Mouse (Mus musculus) ovary, postnatal 14 days (tissue): ENCODE results near the gene Cdon.

Source experiments
- DNase-seq: peaks from one replicate; pipeline ENCODE4 v3.0.0; 2022; ENCODE audit warnings: low spot score

The Cdon gene

GRCm38 (mm10) chr9:35438286-35439061, 17.5 kb downstream of the Cdon start:
- no peak for DNase-seq

DNA sequence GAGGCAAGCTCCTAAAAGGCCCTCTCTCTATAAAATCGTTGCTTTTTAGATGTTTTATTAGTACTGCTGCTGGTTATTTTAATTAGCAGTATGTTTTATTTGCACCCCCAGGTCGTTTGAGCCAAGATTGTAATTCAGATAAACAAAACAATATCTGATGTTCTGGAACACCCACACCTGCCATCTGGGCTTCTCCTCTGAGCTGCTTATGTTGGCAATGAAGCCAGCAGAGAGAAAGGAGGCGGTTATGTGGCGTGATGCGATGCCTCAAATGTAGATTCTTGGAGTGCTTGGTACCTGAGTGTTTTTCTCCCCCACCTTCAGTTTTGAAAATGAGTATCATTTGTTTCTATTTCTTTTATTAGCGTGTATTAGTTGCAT, 18.1 kb downstream of the Cdon start:
- no peak for DNase-seq

- no peak for DNase-seq
Measured at GRCm38 (mm10) chr9:35439754-35440153, 18.8 kb downstream of the Cdon start.

GRCm38 (mm10) chr9:35442476-35442875, 21.5 kb downstream of the Cdon start:
- DNase-seq: no peak

GRCm38 (mm10) chr9:35443618-35444511, 22.9 kb downstream of the Cdon start:
- DNase-seq: no peak

GRCm38 (mm10) chr9:35444512-35444886, 23.6 kb downstream of the Cdon start:
- no peak for DNase-seq

DNA sequence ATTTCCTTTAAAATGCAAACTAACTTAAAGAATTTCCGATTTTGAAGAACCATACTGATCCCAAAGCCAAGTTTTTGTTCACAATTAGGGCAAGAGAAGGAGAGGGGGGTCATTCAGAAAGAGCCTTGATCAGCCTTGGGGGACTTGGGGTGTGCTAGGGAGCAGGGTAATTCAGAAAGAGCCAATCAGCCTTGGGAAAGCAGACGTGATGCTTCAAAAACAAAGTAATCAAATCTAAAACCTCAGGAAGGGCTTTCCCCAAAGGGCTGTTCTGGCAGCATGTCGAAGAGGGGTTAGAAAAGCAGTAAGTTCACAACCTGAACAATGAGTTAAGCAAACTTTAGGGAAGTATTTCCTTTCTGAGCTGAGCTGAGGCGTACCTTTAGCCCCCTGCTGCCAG, 26.0 kb downstream of the Cdon start:
- DNase-seq: no peak

GRCm38 (mm10) chr9:35453311-35453710, 32.4 kb downstream of the Cdon start:
- no peak for DNase-seq

DNA sequence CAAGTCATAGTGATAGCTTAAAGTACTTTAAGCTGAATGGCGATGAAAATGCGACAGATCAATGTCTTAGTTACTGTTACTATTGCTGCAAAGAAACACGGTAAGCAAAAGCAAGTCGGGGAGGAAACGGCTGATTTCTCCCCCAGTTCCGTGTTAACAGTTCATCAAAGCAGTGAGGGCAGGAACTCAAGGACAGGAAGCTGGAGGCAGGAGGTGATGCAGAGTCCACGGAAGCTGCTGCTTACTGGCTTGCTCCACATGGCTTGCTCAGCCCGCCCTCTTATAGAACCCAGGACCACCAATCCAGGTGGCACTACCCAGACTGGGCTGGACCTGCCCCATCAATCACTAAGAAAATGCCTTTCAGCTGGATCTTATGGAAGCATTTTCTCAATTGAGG, 38.7 kb downstream of the Cdon start:
- no peak for DNase-seq

DNA sequence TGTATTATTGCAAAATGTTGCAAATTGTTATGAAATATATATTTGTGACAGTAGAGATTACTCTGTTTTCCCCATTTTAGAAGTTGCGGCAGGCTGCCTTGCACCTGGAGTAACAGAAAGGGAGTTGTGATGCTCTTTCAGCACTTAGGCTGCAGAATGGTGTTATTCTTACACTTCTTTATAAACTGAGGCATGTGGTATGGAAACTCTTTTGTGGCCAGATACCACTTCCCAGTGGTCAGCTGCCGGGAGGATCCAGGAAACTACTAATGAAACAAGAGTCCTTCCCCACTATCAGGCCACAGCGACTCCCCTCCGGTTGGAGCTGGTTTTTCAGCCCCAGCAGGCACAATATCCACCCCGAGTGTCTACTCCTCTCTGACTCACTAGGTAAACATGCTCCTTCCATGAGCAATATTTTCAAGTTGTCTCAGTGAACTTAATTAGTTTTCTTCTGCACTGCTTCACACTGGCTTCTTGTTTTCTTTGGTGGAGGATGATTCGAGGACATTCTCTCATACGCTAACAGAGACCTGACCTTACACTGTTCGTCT, 46.4 kb downstream of the Cdon start:
- DNase-seq: no peak

- no peak for DNase-seq
Measured at GRCm38 (mm10) chr9:35468913-35469312, 48.0 kb downstream of the Cdon start.

- DNase-seq: no peak
Measured at GRCm38 (mm10) chr9:35474104-35474724, 53.3 kb downstream of the Cdon start.

DNA sequence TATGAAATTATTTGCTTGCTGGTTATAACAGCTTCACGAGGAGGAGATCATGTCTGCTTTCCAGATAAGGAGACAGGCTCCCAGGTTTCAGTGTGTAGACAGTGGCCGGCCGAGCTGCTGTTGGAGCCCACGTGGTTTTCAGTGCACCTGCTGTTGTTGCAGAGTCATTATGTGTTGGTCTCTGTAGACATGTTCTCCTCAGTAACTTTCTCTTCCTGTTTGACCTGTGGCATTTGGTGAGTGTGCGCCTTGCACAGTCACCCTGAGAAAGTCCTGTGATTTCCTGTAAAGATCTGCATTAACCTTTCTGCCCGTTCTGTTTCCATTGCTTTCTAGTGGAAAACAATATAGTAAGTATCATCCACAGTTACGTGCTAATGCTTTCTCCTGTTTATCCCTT, 54.5 kb downstream of the Cdon start:
- no peak for DNase-seq

GRCm38 (mm10) chr9:35479456-35479855, 58.5 kb downstream of the Cdon start:
- no peak for DNase-seq

DNA sequence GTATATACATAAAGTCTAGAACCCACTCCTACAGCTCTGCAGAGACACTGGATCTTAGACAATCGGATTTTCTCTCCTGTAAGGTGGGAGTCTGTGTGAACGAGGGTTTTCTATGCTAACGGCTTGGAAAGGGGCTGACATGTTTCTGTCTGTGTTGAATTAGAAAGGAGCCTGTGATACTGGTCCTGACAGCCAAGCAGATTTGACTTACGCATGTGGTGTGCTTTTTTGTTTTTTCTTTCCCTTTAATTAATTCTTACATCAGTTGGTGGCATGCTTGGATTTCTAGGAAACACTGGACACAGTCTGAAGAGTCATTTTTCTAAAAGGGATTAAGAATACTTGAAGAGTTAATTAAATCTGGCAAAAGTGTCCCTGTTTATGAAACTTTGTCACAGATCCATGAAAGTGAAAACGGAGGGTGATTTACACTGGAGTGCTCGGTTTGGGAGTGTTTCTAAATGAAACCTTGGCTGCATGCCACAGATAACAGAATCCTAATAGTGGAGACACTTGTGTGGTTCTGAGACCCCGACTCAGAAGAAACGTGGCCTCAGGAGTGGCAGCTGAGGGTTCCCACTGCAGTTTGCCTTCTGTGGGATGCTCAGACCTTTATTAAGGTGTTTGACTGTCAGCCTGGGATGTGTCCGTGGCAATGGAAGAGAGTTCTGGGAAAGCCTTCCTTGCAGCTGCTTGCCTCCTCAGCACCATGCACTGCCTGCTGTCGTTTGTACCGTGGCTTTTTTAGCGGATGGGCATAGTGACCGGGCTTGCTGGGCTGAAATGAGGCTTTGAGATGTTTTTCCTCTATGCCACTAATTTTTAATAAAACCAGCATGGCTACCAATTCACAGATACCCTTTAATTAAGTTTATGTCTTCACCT, 61.3 kb downstream of the Cdon start:
- DNase-seq: no peak

GRCm38 (mm10) chr9:35483949-35484348, 63.0 kb downstream of the Cdon start:
- no peak for DNase-seq

DNA sequence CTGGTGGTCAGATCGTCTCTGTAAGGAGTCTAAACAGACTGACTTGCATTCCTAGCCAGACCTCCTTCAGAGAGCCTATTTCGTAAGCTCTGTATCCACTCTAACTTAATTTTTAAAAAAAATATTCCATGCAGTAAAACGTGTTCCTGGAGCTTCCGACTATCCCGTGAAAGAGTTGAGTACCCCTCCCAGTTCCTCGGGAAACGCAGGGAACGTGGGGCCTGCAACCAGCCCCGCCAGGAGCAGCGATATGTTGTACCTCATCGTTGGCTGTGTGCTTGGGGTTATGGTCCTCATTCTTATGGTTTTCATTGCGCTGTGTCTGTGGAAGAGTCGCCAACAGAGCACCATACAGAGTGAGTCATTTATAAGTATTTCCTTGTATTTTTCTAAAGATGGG, 65.7 kb downstream of the Cdon start:
- no peak for DNase-seq

GRCm38 (mm10) chr9:35488496-35488895, 67.6 kb downstream of the Cdon start:
- no peak for DNase-seq

DNA sequence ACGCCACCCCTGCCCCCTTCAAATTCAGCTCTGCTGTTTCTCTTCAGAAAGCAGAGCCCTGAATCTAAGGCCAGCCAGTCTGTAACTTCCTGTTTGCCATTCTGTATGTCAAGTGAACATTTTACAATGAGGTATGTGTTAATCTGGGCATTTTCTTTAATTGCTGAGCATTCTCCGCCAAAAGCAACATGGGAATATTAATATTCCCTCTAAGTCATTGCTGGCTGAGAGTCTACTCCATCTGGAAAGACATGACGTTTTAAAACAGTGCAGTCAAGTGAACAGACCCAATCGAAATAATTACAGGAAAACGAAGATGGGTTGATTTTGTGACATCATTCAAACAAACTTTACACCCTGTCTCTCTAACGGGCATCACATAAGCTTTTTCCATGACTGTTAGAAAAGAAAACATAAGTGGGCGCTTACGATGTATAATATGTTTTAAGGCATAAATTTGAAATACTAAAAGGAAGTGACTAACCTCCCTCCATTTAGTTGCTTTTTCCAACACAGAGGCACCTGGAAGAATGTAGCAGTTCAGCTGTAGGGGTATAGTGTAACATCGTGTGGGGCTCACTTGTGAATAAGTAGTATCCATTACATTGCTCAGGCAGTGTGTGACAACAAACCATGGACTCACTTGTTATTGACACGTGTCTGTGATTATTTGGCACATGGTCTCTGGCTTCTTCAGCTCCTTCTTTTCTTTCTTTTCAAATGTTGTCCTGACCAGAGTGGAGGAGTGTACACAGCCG, 70.4 kb downstream of the Cdon start:
- DNase-seq: no peak

- no peak for DNase-seq
Measured at GRCm38 (mm10) chr9:35493033-35493732, 72.3 kb downstream of the Cdon start.
